ENCODE assay signal across 1 mouse cellular context in the genomic region with DNA sequence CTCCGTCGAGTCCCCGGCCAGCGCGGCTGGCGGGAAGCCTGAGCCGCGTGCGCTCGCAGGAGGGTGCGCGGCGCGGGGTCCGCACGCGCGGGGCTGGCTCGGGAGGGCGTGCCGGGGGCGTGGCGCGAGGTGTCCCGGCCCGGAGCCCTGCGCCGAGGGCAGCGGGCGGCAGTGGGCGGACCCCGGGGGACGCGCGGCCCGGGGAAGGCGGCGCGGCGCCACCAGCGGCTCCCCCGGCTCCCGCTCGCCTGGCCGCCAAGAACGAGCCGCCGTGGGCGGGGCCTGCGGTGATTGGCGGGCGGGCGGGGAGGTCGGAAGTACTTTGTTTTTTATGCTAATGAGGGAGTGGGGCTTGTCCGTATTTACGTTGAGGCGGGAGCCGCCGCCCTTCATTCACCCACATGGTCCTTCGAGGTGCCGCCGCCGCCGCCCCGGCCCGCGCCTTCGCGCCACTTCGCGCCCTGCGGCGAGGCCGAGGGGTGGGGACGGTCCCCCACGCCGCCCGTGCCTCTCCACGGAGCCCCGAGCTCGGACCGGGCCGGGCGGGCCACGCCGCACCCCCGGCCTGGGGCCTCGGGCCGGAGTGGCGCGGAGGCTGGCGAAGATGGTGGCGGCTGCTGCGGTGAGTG.
TF ChIP-seq lines count a peak whose summit lies in the region.

No protein-coding gene starts in this region.

TF ChIP-seq in C2C12, 6 proteins besides CTCF, POLR2A, EP300 and RAD21:
- TF ChIP-seq MYOD1 (IDR thresholded peaks at IDR 0.05; ENCODE audit: control insufficient read depth, insufficient read length, low read depth), result no peak
- peak; percentile 56 for TF ChIP-seq MAX (IDR thresholded peaks at IDR 0.05)
